Mouse (Mus musculus) activated CD4-positive, CD25-positive, alpha-beta regulatory T cell (primary cell): ENCODE measurements around the gene Tspan2. TPM values are rescaled to one million over a fixed set of nuclear protein-coding genes. Genes with fewer than 3 reads are reported as not detected.

Experiments used
- polyA plus RNA-seq, 2 experiments: library from polyadenylated mRNA; unstranded; fragments of 100-300 nt; shearing (Covaris generic); gene quantifications; one replicate each; pipeline ENCODE4 v1.2.1; 2017

Tspan2 gene
- polyA plus RNA-seq, result 1 to 10 TPM in 1 of 2 experiments, under 1 TPM in 1; 0.61 to 1.8 TPM

GRCm38 (mm10) chr3:102734313-102735030 lies at the start of gene Tspan2:
TSS of gene Tspan2 (plus strand) at chr3:102734529.

GRCm38 (mm10) chr3:102782618-102783017 lies 48.3 kb downstream of the Tspan2 start, which contains the start of gene Tshb:
TSS of gene Tshb (minus strand) at chr3:102782718.

Other genes with a start within 250 kb of the Tspan2 start
- under 1 TPM in 1 of 2 experiments, not detected in 1; 0.64 TPM for gene Tshb, start 48.2 kb downstream of the Tspan2 start, polyA plus RNA-seq
- not detected for gene Sycp1, start 201.6 kb downstream of the Tspan2 start, polyA plus RNA-seq
- gene Nr1h5, start 229.6 kb downstream of the Tspan2 start, polyA plus RNA-seq, result not detected